Mouse (Mus musculus) right cerebral cortex, postnatal 10 days (tissue): ENCODE results near the gene Sprr2b.
"Not testable (repeated sequence)": the region's sequence is repeated elsewhere in the genome, so short reads cannot be mapped to it uniquely, and the experiment has no call there.

ENCODE experiments used
- DNase-seq, 2 experiments: peaks; one replicate each; pipeline ENCODE4 v3.0.0; 2021; ENCODE audit warnings: low spot score in 2 of 2

Gene Sprr2b

GRCm38 (mm10) chr3:92316320-92316719, at the start of gene Sprr2b:
Sprr2b (plus strand) TSS chr3:92316620.
- no peak for DNase-seq

- not testable (repeated sequence) for DNase-seq
Measured at GRCm38 (mm10) chr3:92271414-92271985, 44.9 kb upstream of the Sprr2b start.

- DNase-seq = not testable (repeated sequence)
Measured at GRCm38 (mm10) chr3:92273504-92273903, 42.9 kb upstream of the Sprr2b start.

GRCm38 (mm10) chr3:92274018-92274417, 42.4 kb upstream of the Sprr2b start:
- DNase-seq = not testable (repeated sequence)

GRCm38 (mm10) chr3:92279663-92280062, 36.8 kb upstream of the Sprr2b start:
- DNase-seq = not testable (repeated sequence)

GRCm38 (mm10) chr3:92280963-92281606, 35.3 kb upstream of the Sprr2b start:
- DNase-seq = not testable (repeated sequence)

GRCm38 (mm10) chr3:92285101-92285500, 31.3 kb upstream of the Sprr2b start, which contains the start of gene Sprr2a3:
Sprr2a3 (plus strand) TSS chr3:92285417.
- not testable (repeated sequence) for DNase-seq

- not testable (repeated sequence) for DNase-seq
Measured at GRCm38 (mm10) chr3:92288489-92288888, 27.9 kb upstream of the Sprr2b start.

GRCm38 (mm10) chr3:92307406-92307805, 9.0 kb upstream of the Sprr2b start:
- DNase-seq = no peak

GRCm38 (mm10) chr3:92317384-92317783, 964 bp downstream of the Sprr2b start:
- DNase-seq = no peak

- DNase-seq = no peak
Measured at GRCm38 (mm10) chr3:92336278-92336677, 19.9 kb downstream of the Sprr2b start.

GRCm38 (mm10) chr3:92338840-92339239, 22.4 kb downstream of the Sprr2b start, which contains the start of gene Sprr2d:
Sprr2d (plus strand) TSS chr3:92339140.
- no peak for DNase-seq

GRCm38 (mm10) chr3:92351843-92352242, 35.4 kb downstream of the Sprr2b start, which contains the start of gene Sprr2e:
Sprr2e (plus strand) TSS chr3:92352143.
- DNase-seq = no peak

GRCm38 (mm10) chr3:92361619-92362018, 45.2 kb downstream of the Sprr2b start:
- DNase-seq = no peak

- DNase-seq = no peak
Measured at GRCm38 (mm10) chr3:92364887-92365286, 48.5 kb downstream of the Sprr2b start, which contains the start of gene Sprr2f. Sprr2f (plus strand) TSS chr3:92365187.
